Mouse (Mus musculus) ES-Bruce4 (cell line): ENCODE measurements around the gene Stac.

Source experiments
- CTCF ChIP-seq: IDR thresholded peaks from one replicate; pipeline ENCODE4 v1.8.1; 2011; ENCODE audit warnings: low read depth, low read length
- POLR2A ChIP-seq: IDR thresholded peaks from one replicate; pipeline ENCODE4 v1.8.1; 2011; ENCODE audit warnings: low read length; ENCODE audit not compliant: insufficient read depth

DNA sequence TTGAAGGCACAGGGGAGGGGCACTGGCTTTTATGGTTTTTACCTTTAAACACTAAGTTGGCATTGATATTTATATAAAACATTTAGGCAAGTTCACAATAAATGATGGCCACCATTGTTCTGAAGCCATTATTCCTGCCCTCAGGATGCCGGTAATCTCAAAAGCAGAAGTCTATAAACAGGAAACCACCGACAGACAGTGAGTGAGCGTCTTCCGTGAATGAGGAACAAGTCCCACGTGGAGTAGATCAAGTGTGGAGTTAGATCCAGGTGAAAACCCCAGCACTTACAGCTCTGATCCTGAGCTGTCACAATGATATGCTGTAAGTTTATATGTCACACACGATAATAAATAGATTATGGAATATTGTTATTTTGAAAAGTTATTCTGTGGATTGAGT, 112.7 kb downstream of the Stac start:
- no peak for TF ChIP-seq POLR2A
- TF ChIP-seq CTCF, result no peak
